Mouse (Mus musculus): Measurements from ENCODE around the gene Cldn2.
"Not testable (repeated sequence)": the region's sequence is repeated elsewhere in the genome, so short reads cannot be mapped to it uniquely, and the experiment has no call there.

Cldn2 gene

GRCm38 (mm10) chrX:139800406-139800878 lies at the start of gene Cldn2:
Cldn2 (plus strand) TSS chrX:139800828.
- no peak for DNase-seq (ENCODE audit: low spot score in 2 of 2)

GRCm38 (mm10) chrX:139751855-139752254 lies 48.8 kb upstream of the Cldn2 start:
- DNase-seq (ENCODE audit: low spot score in 2 of 2): no peak

- DNase-seq (ENCODE audit: low spot score in 2 of 2): not testable (repeated sequence)
These were observed 42.0 kb upstream of the Cldn2 start for GRCm38 (mm10) chrX:139758634-139759033.

GRCm38 (mm10) chrX:139762546-139762945 lies 38.1 kb upstream of the Cldn2 start:
- DNase-seq (ENCODE audit: low spot score in 2 of 2): no peak

GRCm38 (mm10) chrX:139769975-139770637 lies 30.5 kb upstream of the Cldn2 start:
- DNase-seq (ENCODE audit: low spot score in 2 of 2): no peak

GRCm38 (mm10) chrX:139774309-139775083 lies 26.1 kb upstream of the Cldn2 start:
- DNase-seq (ENCODE audit: low spot score in 2 of 2): peak in 1 of 2 experiments; percentile 17

- DNase-seq (ENCODE audit: low spot score in 2 of 2): no peak
These were observed 25.5 kb upstream of the Cldn2 start for GRCm38 (mm10) chrX:139775084-139775612.

- DNase-seq (ENCODE audit: low spot score in 2 of 2): no peak
These were observed 23.3 kb upstream of the Cldn2 start for GRCm38 (mm10) chrX:139777357-139777756.

GRCm38 (mm10) chrX:139778886-139779285 lies 21.7 kb upstream of the Cldn2 start:
- DNase-seq (ENCODE audit: low spot score in 2 of 2): no peak

GRCm38 (mm10) chrX:139779401-139779800 lies 21.2 kb upstream of the Cldn2 start:
- DNase-seq (ENCODE audit: low spot score in 2 of 2): no peak

GRCm38 (mm10) chrX:139780988-139781387 lies 19.6 kb upstream of the Cldn2 start:
- DNase-seq (ENCODE audit: low spot score in 2 of 2): no peak

- DNase-seq (ENCODE audit: low spot score in 2 of 2): no peak
These were observed 19.1 kb upstream of the Cldn2 start for GRCm38 (mm10) chrX:139781563-139781962.

- no peak for DNase-seq (ENCODE audit: low spot score in 2 of 2)
These were observed 18.2 kb upstream of the Cldn2 start, which contains the start of gene Ripply1 for GRCm38 (mm10) chrX:139782278-139783044. Ripply1 (minus strand) TSS chrX:139782353.

GRCm38 (mm10) chrX:139783045-139783422 lies 17.6 kb upstream of the Cldn2 start:
- DNase-seq (ENCODE audit: low spot score in 2 of 2): no peak

- DNase-seq (ENCODE audit: low spot score in 2 of 2): no peak
These were observed 14.9 kb upstream of the Cldn2 start for GRCm38 (mm10) chrX:139785764-139786163.

- no peak for DNase-seq (ENCODE audit: low spot score in 2 of 2)
These were observed 6.4 kb upstream of the Cldn2 start for GRCm38 (mm10) chrX:139794072-139794845.

GRCm38 (mm10) chrX:139796037-139796436 lies 4.6 kb upstream of the Cldn2 start:
- no peak for DNase-seq (ENCODE audit: low spot score in 2 of 2)

- no peak for DNase-seq (ENCODE audit: low spot score in 2 of 2)
These were observed 2.8 kb upstream of the Cldn2 start for GRCm38 (mm10) chrX:139797875-139798274.

GRCm38 (mm10) chrX:139799953-139800352 lies 675 bp upstream of the Cldn2 start:
- no peak for DNase-seq (ENCODE audit: low spot score in 2 of 2)

- no peak for DNase-seq (ENCODE audit: low spot score in 2 of 2)
These were observed 2.4 kb downstream of the Cldn2 start for GRCm38 (mm10) chrX:139803028-139803427.

GRCm38 (mm10) chrX:139805918-139806317 lies 5.3 kb downstream of the Cldn2 start:
- no peak for DNase-seq (ENCODE audit: low spot score in 2 of 2)
